9 mouse cellular contexts compared by ENCODE assay signal in genomic region chr13:112861825-112862306, GRCm38 (mm10).
DNase-seq lines count a peak whose midpoint lies in the region; ATAC-seq and TF ChIP-seq lines count a peak whose summit lies in the region.
"Had no signal": no experiment of that assay in that cellular context is flagged by ENCODE, and none has a peak within 500 bp of the region (broad histone marks: within the 10 kb centered on the region; RNA-seq: fewer than 3 reads in every experiment).

No protein-coding gene starts in this region.

- H3K9me3 ChIP-seq in intestine, embryonic 15.5 days: no peaks in the 10 kb centered on the region
- no peaks in the 10 kb centered on the region for H3K9me3 ChIP-seq in intestine, postnatal 0 days (ENCODE audit: control insufficient read depth)
- H3K9me3 ChIP-seq: liver, embryonic 13.5 days had no signal

- H3K4me3 ChIP-seq in intestine, embryonic 15.5 days (replicated peaks): no peak overlapping the region
- H3K4me3 ChIP-seq in intestine, postnatal 0 days (ENCODE audit: low read depth, low read length): no peak overlapping the region
- H3K4me3 ChIP-seq: liver, embryonic 13.5 days had no signal

- TF ChIP-seq CTCF in intestine, postnatal 0 days (IDR thresholded peaks at IDR 0.05; ENCODE audit: low read depth): no peak

- intact Hi-C loops in heart, postnatal 10 days (cut with DNase I): loop anchor here (2.0 kb wide), 1 partner anchor 187 kb away; no protein-coding TSS in a partner anchor

- DNase-seq in adrenal gland, adult 8-10 months: peak; percentile 78
- peak; percentile 68 to 74 for DNase-seq in heart, postnatal 10 days
- DNase-seq in lung, postnatal 4 days: peak; percentile 54 to 76
- no peak for DNase-seq in left cerebral cortex, adult 18-20 months (ENCODE audit: low spot score in 2 of 2)
- DNase-seq: liver, embryonic 13.5 days had no signal

- H3K27me3 ChIP-seq in intestine, embryonic 15.5 days (replicated peaks): no peaks in the 10 kb centered on the region
- no peaks in the 10 kb centered on the region for H3K27me3 ChIP-seq in intestine, postnatal 0 days (replicated peaks; ENCODE audit: control insufficient read depth, insufficient read depth, low read length)
- H3K27me3 ChIP-seq: liver, embryonic 13.5 days had no signal

- ATAC-seq in intestine, embryonic 15.5 days: peak; percentile 41
- ATAC-seq in intestine, postnatal 0 days: no peak; the same call in 1 of the 2 replicates
- ATAC-seq in monocyte, adult 5-6 weeks (replicated peaks; ENCODE audit: insufficient number of reproducible peaks, low FRiP score, low TSS enrichment, poor library complexity, severe bottlenecking): no peak
- ATAC-seq in erythroid progenitor cell, adult 5-6 weeks (replicated peaks; ENCODE audit: low FRiP score, poor library complexity, severe bottlenecking): no peak

- H3K9ac ChIP-seq in intestine, embryonic 15.5 days: no peak overlapping the region
- no peak overlapping the region for H3K9ac ChIP-seq in intestine, postnatal 0 days (ENCODE audit: low read depth, low read length)
- H3K9ac ChIP-seq: liver, embryonic 13.5 days had no signal

- H3K36me3 ChIP-seq in intestine, embryonic 15.5 days: peaks cover 14% of the 10 kb centered on the region
- peaks cover 61% of the 10 kb centered on the region for H3K36me3 ChIP-seq in intestine, postnatal 0 days (ENCODE audit: control insufficient read depth, insufficient read depth)

- WGBS in intestine, embryonic 15.5 days: 43% methylated on average over 5 of the region's 5 CpGs
- WGBS in intestine, postnatal 0 days: 43% methylated on average over 5 of the region's 5 CpGs

- H3K4me2 ChIP-seq in intestine, embryonic 15.5 days (replicated peaks): no peak overlapping the region
- no peak overlapping the region for H3K4me2 ChIP-seq in intestine, postnatal 0 days (replicated peaks; ENCODE audit: low read depth)
- H3K4me2 ChIP-seq: liver, embryonic 13.5 days had no signal

- no peak overlapping the region for H3K27ac ChIP-seq in intestine, embryonic 15.5 days
- H3K27ac ChIP-seq in intestine, postnatal 0 days (ENCODE audit: low read depth, low read length): no peak overlapping the region
- H3K27ac ChIP-seq: liver, embryonic 13.5 days had no signal

- peaks cover 5% of the 10 kb centered on the region; the same call in 1 of the 2 replicates for H3K4me1 ChIP-seq in intestine, embryonic 15.5 days (replicated peaks)
- H3K4me1 ChIP-seq in intestine, postnatal 0 days (replicated peaks; ENCODE audit: control insufficient read depth, insufficient read depth, low read length): no peaks in the 10 kb centered on the region

Comparison
In these comparisons a context has a peak if more than half of its experiments do, and no peak if none do; other contexts are left out.
1. DNase-seq: peak in adrenal gland, adult 8-10 months (single experiment), heart, postnatal 10 days (2 of 2) and lung, postnatal 4 days (2 of 2); none in left cerebral cortex, adult 18-20 months (0 of 2).